ENCODE assay signal across 8 mouse cellular contexts in the genomic region with DNA sequence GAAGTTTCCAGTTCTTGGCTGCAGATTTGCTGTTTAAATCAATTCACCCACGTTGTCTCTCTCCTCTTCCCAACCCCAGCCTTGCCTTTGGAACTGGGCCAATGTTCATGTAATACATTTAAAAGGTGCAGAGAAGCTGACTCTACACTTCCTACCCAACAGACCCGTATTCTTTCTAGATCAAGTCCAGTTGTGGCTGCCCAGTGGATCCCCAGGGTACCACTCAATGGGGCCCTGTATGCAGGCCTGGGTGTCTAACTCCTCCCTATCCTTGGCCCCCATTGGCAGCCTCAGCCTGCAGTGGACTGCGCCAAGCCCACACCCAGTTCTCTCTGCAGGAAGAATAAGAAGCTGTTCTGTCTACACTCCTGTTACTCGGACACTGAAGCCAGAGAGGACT. TPM values are rescaled to one million over a fixed set of nuclear protein-coding genes. Genes with fewer than 3 reads are reported as not detected.
DNase-seq lines count a peak whose midpoint lies in the region; ATAC-seq lines count a peak whose summit lies in the region.

A gene (plus strand): TSS at position 318 of the 400 bp plus-strand sequence.

- 53% methylated on average over 4 of the region's 4 CpGs for WGBS in kidney, embryonic 15.5 days

- H3K36me3 ChIP-seq in kidney, embryonic 15.5 days, result no peaks in the 10 kb centered on the region

- no peak within 1 kb of the TSS for H3K4me3 ChIP-seq in kidney, embryonic 15.5 days (replicated peaks)

- H3K4me2 ChIP-seq in kidney, embryonic 15.5 days, result no peak within 1 kb of the TSS

- no peak for ATAC-seq in kidney, embryonic 15.5 days (replicated peaks; ENCODE audit: low FRiP score)

- H3K4me1 ChIP-seq in kidney, embryonic 15.5 days, result no peaks in the 10 kb centered on the region

- no peaks in the 10 kb centered on the region for H3K9me3 ChIP-seq in kidney, embryonic 15.5 days (replicated peaks)

- no peak within 1 kb of the TSS for H3K9ac ChIP-seq in kidney, embryonic 15.5 days

- DNase-seq in kidney, adult 18-20 months, result peak; percentile 25
- DNase-seq in adrenal gland, postnatal 25 days, result no peak
- DNase-seq in frontal cortex, postnatal 14 days (ENCODE audit: low spot score in 2 of 2), result peak; percentile 41 to 47
- peak; percentile 52 to 58 for DNase-seq in left cerebral cortex, adult 9 months (ENCODE audit: low spot score in 2 of 2)
- peak; percentile 62 for DNase-seq in testis, postnatal 10 days (ENCODE audit: low spot score)
- no peak for DNase-seq in spleen, postnatal 4 days (ENCODE audit: low spot score in 2 of 2)
- no peak for DNase-seq in ovary, postnatal 10 days (ENCODE audit: low spot score)

- no peak within 1 kb of the TSS for H3K27ac ChIP-seq in kidney, embryonic 15.5 days

- no peaks in the 10 kb centered on the region for H3K27me3 ChIP-seq in kidney, embryonic 15.5 days

RNA-seq across cellular contexts. Expression of the gene that starts here (rescaled TPM):
- polyA plus RNA-seq in kidney, embryonic 15.5 days (2015; fragmentation: Nextera tagmentation; extraction: Ambion mirVana), result 0.50 and 0.84 TPM in 2 replicates
- total RNA-seq in adrenal gland, postnatal 25 days (2021), result 11.3 and 11.8 TPM in 2 replicates

Comparison
In these comparisons a context has a peak if more than half of its experiments do, and no peak if none do; other contexts are left out.
1. DNase-seq: peak in kidney, adult 18-20 months (single experiment), frontal cortex, postnatal 14 days (2 of 2), left cerebral cortex, adult 9 months (2 of 2) and testis, postnatal 10 days (single experiment); none in adrenal gland, postnatal 25 days (single experiment), spleen, postnatal 4 days (0 of 2) and ovary, postnatal 10 days (single experiment).